Mouse (Mus musculus) T-helper 1 cell (primary cell): ENCODE measurements around the gene Ccnd3.
"Not testable (repeated sequence)": the region's sequence is repeated elsewhere in the genome, so short reads cannot be mapped to it uniquely, and the experiment has no call there.

Source experiments
- in situ Hi-C: fragments of 300-600 bp; cut with MboI, MseI; formaldehyde crosslinking; loops from one replicate; pipeline ENCODE4 v1.15.1; 2025; ENCODE audit warnings: high pct_unique_total_duplicates

Ccnd3 gene

DNA sequence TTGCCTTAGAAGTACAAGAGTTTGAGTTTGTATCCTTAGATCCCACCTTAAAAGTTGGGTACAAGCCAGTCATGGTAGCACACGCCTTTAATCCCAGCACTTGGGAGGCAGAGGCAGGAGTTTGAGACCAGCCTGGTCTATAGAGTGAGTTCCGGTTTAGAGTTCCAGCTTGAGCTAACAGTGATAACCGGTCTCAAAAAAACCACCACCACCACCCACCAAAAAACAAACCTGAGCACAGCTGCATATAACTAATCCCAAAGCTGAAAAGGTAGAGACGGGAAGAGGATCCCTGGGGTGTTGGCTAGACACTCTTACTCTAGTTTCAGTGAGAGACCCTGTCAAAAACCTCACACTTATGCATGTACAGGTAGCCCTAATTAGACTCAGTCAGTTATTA, 111.8 kb downstream of the Ccnd3 start:
- in situ Hi-C loops, result no loop called here

DNA sequence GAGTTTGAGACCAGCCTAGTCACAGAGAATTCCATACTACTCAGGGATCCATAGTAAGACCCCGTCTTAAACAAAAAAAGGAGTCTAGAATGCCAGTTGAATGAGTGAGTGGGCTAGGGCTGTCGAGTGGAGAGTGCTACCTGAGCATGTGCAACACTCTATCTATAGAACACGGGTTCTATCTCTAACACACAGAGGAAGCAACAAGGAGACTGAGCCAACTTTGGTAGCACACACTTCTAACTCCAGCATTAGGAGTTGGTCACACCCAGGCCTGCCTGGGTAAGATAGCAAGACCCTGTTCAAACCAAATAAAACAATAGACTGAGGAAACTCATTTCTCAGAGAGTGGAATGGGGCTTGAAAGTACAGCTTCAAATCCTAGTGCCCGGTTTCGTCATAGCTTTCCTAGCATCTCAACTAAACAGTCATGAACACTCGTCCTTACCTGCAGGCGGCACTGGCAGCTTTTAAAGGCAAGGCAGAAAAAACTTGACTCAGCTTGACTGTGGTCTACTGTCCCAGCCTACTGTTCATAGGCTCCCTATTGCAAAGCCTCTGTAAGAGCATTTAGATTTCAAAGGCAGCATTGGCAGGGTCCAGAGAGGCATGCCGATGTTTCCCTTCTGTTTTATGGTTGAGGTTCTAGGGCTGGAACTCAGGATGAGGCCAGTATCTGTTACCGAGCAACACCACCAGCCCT, 112.9 kb downstream of the Ccnd3 start:
- in situ Hi-C loops, result no loop called here

DNA sequence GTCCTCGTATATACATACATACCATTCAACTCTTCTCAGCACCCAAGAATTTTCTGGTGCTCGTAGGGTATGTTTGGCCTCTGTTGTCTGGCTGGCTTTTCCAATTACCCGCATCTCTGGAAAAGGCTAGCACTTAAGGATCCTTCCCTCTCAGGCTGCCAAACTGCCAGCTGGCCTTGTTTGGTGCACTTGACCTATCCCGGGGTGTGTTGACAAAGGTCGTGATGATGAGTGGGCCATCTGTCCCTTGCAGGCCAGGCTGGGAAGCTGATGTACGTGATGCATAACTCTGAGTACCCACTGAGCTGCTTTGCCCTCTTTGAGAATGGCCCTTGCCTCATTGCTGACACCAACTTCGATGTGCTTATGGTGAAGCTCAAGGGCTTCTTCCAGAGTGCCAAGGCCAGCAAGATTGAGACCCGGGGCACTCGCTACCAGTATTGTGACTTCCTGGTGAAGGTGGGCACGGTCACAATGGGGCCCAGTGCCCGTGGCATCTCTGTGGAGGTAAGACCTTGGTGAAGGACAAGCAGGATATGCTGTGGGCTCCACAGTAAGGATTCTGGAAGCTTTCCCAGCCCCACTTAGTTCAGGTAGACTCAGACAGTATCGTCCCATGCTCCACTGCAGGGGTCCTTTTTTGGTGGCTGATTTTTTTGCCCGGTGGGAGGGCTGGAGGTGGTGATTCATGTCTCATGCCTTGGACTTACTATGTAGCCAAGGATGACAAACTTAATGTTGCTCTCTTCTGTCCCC, 113.9 kb downstream of the Ccnd3 start:
- in situ Hi-C loops, result no loop called here

DNA sequence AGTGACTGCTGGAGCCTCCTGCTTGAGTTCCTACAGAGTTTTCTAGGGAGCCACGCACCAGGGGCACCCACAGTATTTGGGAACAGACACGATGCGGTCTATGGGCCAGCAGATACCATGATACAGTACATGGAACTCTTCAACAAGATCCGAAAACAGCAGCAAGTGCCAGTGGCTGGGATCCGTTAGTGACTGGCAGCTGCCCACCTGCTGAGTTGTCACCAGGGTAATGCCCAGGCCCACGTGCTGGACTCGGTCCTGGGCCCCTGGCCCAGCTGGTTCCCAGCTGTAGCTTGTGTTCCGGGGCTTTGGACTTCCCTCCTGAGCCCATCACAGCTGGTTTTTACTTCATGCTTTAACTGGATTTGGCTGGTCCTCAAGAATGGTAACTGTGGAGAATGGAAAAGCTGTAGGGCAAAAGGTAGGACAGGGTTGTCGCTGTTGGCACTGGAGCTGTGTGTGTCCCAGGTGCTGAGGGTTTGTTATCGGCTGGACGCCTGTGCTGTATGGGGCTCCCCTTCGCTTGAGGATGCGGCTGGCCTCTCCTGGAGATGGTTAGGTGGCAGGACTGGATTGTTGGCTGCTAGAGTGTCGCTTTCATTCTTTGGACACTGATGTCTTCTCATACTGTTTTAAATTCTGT, 118.2 kb downstream of the Ccnd3 start:
- in situ Hi-C loops, result no loop called here

DNA sequence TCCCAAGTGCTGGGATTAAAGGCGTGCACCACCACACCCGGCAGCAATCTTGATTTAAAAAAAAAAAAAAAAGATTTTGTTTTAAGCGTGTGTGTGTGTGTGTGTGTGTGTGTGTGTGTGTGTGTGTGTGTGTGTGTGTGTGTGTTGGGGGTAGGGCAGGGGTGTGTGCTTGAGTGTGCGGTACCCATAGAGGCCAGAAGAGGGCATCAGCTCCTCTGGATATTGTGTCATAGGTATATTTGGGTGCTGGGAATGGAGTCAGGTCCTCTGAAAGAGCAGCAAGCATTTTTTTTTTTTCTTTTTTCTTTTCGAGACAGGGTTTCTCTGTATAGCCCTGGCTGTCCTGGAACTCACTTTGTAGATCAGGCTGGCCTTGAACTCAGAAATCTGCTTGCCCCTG, 119.7 kb downstream of the Ccnd3 start:
- in situ Hi-C loops, result not testable (repeated sequence)

DNA sequence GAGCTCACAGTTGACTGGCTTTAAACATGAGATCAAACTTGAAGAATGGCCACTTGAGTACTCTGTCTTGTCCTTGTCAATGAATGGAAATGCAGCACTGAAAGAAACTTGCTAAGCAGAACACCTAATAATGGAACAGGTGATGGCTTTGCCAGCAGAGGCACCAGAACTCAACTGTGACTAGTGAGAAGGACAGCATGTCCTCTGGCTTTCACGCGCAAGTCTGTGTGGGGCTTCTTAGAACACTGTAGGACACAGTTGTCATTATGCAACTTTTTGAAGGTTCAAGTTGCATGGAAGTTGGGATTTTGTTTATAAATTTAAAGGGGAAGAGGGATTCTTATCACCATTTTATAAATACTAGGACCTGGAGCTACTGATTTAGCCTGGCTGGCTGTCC, 120.2 kb downstream of the Ccnd3 start:
- in situ Hi-C loops, result no loop called here

DNA sequence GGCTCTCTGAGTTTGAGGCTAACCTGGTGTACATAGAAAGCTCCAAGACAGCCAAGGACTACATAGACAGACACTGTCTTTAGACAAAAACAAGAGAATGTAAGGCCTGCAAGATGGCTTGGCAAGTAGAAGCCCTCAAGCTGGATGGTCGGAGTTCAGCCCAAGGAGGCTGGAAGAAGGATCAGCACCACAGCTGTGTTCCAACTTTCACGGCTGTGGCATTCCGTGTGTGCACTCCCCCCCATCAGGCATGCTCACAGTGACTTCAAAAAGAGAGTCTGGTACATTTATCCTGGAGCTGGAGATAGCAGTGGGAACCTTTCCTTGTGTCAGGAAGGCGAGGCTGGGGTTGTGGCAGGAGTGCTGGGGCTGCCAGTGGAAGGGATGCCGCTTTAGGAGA, 121.2 kb downstream of the Ccnd3 start:
- in situ Hi-C loops, result no loop called here

DNA sequence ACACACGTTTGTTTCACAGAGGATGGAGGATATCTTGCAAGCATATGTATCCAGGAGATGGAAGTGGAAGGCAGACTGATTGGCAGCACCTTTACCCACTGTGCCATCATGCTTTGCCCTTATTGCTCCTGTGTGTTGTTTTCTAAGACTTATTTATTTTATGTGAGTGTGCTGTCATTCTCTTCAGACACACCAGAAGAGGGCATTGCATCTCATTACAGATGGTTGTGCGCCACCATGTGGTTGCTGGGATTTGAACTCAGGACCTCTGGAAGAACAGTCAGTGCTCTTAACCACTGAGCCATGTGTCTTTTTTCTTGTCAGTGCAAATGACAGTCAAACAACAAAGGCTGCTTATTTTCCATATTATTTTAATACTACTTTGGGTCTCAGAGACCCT, 122.9 kb downstream of the Ccnd3 start:
- in situ Hi-C loops, result no loop called here

DNA sequence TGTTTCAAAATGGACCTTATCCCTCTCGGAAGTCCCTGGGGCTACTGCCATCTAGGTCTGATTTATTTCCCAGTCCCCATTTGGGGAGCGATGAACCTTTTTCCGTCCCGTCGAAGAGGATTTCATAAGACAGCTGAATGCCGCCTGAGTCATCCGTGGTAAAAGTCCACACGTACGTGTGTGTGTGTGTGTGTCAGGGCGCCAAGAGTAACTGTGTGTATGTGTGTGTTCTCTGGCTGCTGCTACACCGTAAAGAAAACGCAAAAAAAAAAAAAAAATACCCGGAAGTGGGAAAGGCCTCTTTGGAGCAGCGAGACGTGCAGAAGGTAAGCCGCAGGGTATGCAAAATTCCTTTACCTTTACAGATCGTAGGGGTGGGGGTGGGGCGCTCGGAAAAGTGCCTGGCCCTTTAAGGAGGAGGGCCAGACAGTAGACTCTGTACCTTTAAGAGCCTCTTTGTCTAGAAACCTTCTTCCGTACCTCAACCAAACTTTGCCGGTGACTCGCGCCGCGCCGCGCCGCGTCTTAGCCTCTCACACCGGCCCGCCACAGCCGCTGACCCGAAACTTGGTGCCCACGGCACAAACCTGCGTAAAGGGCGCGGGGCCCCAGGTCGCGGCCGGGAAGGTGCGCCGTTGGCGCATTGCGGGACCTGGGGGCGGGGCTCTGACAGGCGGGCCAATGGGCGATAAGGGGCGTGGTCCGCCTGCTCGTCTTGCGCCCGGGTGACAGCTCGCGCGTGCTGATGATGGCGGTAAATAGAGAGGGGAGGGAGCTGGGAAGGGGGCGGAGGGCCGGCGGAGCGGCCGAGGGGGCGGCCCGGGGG, 124.2 kb downstream of the Ccnd3 start:
- in situ Hi-C loops, result no loop called here

DNA sequence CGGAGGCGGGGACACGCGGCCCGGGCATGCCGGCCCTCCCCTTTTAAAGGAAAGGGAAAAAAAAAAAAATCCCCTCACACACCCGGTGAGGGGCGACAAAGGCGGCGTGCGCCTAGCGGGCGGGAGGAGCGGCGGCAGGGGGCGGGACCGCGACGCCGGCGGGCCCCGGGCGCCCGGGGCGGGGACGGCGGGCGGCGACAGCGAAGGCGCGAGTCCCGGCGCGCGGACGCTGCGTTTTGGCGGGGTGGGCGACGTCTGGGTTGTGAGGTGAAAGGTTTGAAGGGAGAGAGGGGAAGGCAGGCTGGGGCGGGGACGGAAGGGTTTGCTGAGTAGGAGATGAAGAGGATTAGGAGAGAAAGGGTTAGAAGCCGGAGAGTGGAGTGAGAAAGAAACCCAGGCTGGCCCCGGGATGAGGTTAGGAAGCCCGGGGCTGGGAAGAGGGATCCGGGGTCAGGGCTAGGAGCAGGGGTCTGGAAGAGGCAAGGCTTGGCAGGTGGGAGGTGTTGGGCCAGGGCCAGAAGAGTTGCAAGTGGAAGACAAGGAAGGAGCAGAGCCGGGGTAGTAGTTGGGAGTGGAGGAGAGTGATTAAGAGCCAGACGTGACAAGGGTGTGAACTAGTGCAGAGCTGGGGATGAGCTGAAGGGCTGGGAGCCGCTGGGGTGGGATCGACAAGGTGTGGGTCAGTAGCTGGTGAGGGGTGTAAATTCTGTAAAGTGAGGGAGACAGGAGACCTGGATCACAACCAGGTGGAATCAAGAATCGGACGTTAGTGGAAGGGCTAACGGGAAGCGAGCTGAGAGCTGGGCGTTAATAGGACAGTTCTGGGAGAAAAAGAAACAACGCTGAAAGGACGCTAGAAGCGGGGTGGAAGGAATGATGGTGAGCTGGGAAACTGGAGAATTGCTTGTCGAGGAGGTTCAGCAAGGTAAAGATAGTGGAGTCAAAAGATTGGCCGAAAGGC, 125.1 kb downstream of the Ccnd3 start:
- in situ Hi-C loops, result no loop called here

DNA sequence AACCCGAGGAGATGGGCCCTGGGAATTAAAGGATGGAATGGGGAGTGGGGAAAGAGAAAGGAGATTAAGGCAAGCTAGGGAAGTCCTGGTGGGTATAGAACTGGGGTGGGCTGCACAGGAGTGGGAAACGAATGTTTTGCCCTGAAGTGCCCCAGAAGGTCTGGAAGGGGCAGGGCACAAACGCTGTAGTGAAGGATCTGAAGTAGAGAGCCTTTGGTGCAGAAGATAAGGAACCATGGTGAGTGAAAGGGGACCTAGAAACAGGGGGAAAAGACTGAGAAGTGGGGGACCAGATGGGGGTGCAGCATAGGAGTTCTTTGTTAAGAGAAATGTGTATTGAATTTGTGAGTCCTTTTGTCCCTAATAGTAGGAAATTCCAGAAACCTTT, 125.8 kb downstream of the Ccnd3 start, which contains the start of gene Usp49:
Usp49 (plus strand) TSS at position 13 of the 388 bp plus-strand sequence.
- in situ Hi-C loops, result no loop called here

DNA sequence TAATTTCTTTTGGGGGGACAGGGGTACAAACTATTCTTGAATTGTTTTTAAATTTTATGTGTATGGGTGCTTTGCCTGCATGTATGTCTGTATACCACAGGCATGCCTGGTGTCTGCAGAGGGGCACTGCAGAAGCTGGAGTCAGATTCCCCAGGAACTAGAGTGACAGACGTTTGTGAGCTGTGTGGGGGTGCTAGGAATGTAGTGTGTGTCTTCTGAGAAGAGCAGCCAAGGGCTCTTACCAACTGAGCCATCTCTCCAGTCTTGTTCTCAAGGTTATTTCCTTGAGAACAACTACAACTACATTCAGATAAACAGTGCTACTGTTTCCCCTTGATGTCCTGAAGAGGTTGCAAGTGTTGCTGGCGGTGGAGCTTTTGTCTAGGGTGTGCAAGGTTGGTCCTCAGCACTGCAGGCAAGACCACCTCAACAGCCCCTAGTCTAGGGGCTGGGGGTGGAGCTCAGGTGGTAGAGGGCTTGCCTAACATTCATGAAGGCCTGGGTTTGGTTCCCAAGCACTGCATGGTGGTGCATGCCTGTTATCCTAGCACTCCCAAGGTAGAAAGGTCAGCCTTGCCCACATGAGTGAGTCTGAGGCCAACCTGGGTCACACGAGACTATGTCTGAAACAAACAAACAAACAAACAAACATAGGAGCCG, 127.5 kb downstream of the Ccnd3 start:
- in situ Hi-C loops, result no loop called here

DNA sequence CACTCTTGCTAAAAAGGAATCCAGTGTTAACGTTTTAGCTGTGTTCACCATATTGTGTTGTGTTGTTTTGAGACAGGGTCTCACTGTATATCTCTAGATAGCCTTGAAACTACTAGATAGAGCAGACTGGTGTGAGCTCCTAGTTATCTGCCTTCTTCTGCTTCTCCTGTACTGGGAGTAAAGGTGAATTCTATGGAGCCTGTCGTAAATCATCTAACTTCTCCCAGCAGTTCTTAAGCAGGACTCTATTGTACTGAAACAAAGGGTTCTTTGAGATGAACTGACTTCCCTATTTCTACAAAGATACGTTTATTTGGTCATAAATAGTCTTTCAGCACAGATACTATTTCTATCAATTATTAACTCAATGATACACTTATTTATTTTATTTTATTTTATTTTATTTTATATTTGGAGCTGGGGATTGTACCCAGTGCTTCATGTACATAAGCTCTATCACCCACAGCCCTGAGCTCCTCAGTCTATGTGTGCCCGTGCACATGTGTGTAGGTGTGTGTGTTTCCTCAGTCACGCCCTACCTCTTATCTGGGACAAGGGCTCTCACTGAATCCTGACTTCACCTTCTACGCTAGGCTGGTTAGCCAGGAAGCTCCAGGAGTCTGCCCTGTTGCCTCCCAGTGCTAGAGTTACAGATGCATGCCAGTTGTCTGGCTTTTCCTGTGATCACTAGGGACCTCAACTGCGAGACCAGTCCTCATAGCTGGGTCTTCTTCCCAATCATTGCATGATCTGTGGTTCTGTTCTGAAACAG, 129.3 kb downstream of the Ccnd3 start:
- in situ Hi-C loops, result no loop called here

DNA sequence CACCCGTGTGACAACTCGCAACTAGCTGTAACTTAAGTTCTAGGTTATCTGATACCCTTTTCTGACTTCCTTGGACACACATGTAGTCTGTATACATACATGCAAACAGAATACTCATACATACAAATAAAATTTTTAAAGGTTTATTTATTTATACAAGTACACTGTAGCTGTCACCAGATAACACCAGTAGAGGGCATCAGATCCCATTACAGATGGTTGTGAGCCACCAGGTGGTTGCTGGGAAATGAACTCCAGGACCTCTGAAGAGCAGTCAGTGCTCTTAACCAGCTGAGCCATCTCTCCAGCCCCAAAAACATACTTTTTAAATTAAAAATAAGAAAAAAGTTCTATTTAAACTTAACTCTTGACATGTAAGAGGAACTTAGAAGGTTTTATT, 138.1 kb downstream of the Ccnd3 start:
- in situ Hi-C loops, result no loop called here

DNA sequence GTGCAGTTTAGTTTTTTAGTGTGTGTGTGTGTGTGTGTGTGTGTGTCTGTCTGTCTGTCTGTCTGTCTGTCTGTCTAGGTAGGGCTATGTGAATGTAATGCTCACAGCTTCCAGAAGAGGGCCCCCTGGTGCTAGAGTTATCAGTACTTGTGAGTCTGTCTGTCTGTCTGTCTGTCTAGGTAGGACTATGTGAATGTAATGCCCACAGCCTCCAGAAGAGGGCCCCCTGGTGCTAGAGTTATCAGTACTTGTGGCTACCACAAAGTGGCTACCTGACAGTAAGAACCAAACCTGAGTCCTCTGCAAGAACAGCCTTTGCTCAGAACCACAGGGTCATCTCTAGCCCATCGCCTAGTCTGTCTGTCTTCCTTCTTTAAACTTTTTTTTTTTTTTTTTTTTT, 141.8 kb downstream of the Ccnd3 start:
- in situ Hi-C loops, result no loop called here

DNA sequence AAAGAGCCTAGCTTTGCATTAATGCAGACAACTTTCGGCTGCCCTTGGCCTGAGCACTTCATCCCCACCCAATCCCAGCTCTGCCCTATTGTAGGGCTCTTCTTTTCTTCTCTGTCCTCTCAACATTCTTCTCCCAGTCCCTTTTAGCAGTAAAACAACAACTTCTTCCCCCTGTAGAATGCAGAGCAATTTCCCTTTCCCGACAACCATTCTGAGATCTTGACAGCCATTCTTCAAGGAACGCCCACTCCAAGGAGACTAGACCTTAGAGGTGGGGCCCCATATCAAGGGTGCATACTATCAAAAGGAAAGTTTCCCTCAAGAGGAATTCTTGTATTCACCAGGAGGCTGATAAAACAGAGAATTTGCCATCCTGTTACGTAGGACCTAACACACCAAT, 144.1 kb downstream of the Ccnd3 start:
- in situ Hi-C loops, result no loop called here
